Mouse (Mus musculus) ES-CJ7 (cell line): ENCODE data around the gene 2010111I01Rik.
"Not testable (repeated sequence)": the region's sequence is repeated elsewhere in the genome, so short reads cannot be mapped to it uniquely, and the experiment has no call there.

Source experiments
- DNase-seq: peaks from one replicate; pipeline ENCODE4 v3.0.0; 2011; ENCODE audit warnings: low read depth, low spot score

2010111I01Rik gene

DNA sequence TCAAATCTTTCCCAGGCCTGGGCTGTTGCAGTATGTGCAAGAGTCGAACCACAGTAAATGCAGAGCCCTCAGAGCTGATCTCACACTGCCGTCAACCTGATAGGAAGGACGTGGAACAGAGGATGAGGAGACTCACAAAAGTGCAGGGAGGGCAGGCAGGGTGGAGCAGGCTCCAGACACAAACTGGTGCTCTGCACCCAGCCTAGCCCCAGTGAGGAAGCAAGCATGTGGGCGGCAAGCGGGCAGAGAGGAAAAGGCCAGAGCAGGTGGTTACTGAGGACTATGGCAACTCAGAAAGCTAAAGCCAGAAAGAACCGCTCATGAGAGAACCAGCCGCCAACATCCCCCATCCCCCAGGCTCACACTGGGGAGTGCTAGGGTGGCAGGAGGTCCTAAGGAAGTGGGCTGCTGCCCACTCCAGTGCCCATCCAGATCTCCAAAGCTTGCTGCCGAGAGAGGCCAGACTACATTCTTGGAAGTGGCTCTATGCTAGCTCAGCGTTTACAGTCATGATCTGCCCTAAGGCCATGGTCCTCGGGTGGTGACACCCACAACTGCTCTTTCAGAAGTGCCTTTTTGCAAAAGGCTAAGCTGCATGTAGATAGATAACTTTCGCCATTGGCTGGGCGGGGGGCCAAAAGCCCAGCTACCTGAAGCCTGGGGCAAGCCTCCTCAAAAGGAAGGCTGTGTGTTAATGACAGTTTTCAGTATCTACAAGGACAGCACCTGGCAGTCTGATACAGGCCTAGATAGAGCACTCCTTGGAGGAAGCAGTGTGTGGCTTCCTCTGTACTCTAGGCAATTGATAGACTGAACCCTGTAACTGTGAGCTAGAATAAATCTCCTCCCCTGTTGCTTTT, 349.3 kb downstream of the 2010111I01Rik start:
- DNase-seq: no peak

GRCm38 (mm10) chr13:63314608-63314920, 349.9 kb downstream of the 2010111I01Rik start:
- no peak for DNase-seq

DNA sequence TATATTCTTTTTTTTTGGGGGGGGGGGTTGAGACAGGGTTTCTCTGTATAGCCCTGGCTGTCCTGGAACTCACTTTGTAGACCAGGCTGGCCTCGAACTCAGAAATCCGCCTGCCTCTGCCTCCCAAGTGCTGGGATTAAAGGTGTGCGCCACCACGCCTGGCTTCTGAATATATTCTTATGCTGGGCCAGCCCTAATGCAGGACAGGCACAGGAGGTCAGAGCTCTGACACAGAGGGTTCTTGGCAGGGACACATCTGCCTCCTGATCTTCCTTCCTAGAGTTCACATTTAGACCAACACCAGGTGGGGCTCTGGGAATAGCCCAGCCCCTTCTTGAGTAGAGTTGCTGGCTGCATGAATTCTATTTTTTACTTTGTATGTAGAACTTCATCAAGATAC, 350.4 kb downstream of the 2010111I01Rik start:
- DNase-seq: not testable (repeated sequence)

DNA sequence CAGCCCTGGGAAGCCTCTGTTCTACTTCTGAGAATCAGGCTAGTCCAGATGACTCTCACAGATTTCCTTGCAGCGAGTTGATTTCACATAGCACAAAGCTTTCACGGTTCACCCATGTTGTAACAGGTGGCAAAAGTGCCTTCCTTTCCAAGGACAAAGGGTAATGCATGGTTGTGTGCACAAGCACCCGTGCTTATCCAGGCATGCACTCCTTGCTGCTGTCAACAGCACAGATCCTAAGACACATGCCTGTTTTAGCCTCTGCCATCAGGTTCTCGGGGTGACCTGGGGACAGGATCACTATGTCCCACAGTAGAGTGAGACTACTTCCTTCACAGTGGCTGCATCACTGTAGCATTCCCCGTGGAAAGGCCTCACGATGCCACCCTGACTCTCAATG, 351.1 kb downstream of the 2010111I01Rik start:
- DNase-seq: no peak

GRCm38 (mm10) chr13:63316407-63316806, 351.7 kb downstream of the 2010111I01Rik start:
- DNase-seq: no peak

DNA sequence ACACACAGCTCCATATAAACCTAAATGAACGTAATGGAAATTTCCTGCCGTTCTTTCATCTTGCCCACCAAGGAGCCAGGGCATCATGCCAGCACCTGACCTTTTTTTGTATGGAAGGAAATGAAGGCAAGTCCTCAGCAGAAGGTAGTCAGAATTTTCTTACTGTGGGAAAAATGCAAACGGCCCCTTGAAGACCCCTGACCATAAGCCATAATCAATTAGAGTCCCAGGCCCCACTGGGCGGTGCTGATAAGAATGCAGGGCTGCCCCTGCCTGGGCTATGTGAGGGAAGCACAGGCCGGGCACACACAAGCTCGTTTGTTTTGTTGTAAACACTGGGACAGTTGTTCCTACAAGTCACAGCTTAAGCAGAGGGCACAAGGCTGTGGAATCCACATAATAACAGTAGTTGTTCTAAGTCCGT, 353.0 kb downstream of the 2010111I01Rik start:
- DNase-seq: no peak

- DNase-seq: no peak
Measured at GRCm38 (mm10) chr13:63319814-63320213, 355.1 kb downstream of the 2010111I01Rik start.

- DNase-seq: no peak
Measured at GRCm38 (mm10) chr13:63321689-63322088, 357.0 kb downstream of the 2010111I01Rik start.

DNA sequence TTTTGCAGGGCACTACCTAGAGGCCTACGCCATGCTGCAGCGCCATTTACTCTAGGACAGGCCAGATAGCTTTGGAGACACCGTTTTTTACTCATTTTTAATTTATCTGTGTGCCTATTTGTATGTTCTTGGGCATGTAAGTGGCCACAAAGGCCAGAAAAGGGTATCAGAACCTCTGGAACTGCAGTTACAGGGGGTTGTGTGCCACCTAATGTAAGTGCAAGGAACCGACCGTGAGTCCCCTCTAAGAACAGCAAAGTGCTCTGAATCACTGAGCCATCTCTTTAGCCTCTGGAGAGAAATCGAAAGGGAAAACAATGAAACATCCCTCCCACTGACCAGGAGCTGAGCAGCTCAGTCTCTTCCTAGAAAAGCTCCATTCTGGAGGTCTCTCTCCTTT, 358.1 kb downstream of the 2010111I01Rik start:
- no peak for DNase-seq

GRCm38 (mm10) chr13:63323286-63324075, 358.8 kb downstream of the 2010111I01Rik start:
- DNase-seq: no peak

DNA sequence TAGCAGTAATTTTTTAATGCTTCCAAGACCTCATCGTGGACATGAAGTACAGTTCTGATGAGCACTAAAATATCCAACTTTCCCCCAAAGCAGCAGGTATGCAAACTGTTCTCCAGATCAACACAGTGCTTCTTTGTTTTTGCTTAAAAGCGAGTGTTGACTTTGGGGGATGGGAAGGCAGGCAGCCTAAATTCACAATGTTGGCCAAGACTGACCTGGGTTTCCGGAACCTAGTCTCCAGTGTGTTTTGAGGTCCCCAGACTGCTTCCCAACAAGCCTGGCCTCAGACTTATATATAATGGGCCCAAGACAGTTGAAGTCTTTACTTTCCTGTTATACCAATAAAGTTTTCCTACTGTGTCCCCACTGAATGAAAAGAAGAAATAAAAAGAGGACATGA, 359.6 kb downstream of the 2010111I01Rik start:
- DNase-seq: no peak

DNA sequence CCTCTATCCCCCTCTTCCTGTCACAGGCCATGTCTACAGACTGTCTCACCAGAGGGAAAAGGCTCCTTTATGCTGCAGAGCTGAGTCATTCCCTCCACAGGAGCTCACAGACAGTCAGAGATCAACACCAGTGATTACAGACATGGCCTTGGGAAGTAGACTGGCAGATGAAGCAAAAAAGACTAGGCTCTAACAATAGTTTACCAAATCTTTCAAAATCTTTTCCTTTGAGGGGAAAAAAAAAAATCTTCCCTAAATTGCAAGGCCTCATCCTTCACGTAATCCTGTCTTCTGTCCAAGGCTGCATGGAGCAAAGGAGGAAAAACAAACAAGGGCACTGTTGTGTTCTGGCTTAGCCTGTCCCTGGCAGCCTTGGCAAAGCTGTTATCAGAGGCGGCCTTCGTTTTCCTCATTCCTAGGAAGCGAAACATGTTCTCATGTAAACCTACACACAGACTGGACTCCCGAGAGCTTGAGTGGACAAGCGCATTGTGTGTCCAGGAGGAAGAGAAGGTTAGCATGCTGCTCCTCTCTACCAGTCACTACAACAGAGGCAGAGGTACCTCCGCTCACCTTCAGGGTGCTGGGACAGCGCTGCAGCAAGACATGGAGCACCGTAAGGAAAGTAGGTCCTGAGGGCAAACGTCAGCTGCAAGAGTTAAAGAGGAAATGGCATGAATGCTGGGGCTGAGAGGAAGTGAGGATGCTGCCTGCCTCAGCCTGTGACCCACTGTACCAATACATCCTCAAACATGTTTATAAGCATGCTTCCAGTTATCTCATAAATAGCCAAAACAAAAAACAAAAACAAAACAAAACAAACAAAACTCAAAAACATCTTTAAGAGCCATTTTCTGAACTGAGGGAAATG, 360.5 kb downstream of the 2010111I01Rik start:
- DNase-seq: no peak

DNA sequence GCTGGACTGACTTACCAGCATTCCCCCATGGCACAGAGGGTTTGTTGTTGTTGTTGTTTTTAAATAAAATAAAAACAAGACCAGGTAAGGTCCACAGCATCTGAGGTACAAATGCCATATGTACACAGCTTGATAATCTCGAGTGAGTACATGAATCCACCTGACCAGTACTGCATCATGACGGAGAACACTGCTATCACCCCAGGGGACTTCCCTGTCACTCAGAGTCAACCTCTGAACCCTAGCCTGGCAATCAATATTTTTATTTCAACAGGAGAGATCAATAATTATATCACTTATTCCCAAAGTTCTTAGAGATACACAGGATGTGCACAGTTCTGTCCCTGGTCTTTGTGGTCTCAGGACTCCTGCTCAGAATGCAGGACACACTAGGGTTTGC, 361.3 kb downstream of the 2010111I01Rik start:
- DNase-seq: no peak

- peak; percentile 11 for DNase-seq
Measured at GRCm38 (mm10) chr13:63330236-63330860, 365.7 kb downstream of the 2010111I01Rik start.

DNA sequence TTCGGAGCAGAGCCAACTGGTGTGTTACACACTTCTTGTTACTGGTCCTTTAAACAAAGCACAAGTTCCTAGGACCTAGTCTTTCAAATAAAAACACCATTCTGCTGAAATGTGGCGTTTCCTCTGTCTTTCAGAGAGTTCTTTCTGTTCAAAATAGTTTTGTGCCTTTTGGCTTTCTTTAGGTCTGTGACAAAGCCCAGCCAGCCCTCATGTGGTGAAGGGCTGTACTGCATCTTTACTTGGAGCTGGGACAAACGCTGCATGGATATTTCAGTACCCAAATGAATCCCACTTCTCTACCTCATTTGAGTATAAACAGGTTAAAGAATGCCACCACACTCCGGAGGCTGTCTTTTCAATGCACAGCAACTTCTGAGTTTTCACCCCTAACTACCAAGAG, 366.7 kb downstream of the 2010111I01Rik start:
- DNase-seq: peak; percentile 55

GRCm38 (mm10) chr13:63332576-63333300, 368.0 kb downstream of the 2010111I01Rik start:
- peak; percentile 58 for DNase-seq

GRCm38 (mm10) chr13:63335421-63336134, 370.9 kb downstream of the 2010111I01Rik start:
- peak; percentile 55 for DNase-seq

- no peak for DNase-seq
Measured at GRCm38 (mm10) chr13:63336335-63336734, 371.6 kb downstream of the 2010111I01Rik start.

GRCm38 (mm10) chr13:63337239-63337960, 372.7 kb downstream of the 2010111I01Rik start:
- DNase-seq: no peak
